Mouse (Mus musculus) liver, adult 2 months (tissue): Measurements from ENCODE around the gene Slc43a2. TPM values are rescaled to one million over a fixed set of nuclear protein-coding genes. Genes with fewer than 3 reads are reported as not detected.

Experiments used
- DNase-seq: peaks from one replicate; pipeline ENCODE4 v3.0.0-alpha.2; 2011; ENCODE audit warnings: low read depth, low spot score; ENCODE audit errors: extremely low read depth
- H3K27ac ChIP-seq: fragments of 200-500 bp; replicated peaks from 2 replicates; pipeline ENCODE4 v1.5.1; 2012; ENCODE audit warnings: low read depth, mild to moderate bottlenecking, control low read depth, inconsistent platforms, low read length; ENCODE audit not compliant: insufficient read depth
- H3K27me3 ChIP-seq: fragments of 200-500 bp; 2 replicates; pipeline ENCODE4 v1.6.1; 2012; ENCODE audit warnings: mild to moderate bottlenecking, moderate library complexity, low read length, inconsistent platforms; ENCODE audit not compliant: control insufficient read depth, insufficient read depth
- H3K36me3 ChIP-seq: fragments of 200-500 bp; 2 replicates; pipeline ENCODE4 v1.6.1; 2012; ENCODE audit warnings: low read length, inconsistent platforms; ENCODE audit not compliant: control insufficient read depth, insufficient read depth
- H3K4me1 ChIP-seq: fragments of 200-500 bp; 2 replicates; pipeline ENCODE4 v1.6.1; 2011; ENCODE audit warnings: low read length; ENCODE audit not compliant: control insufficient read depth, insufficient read depth
- H3K4me3 ChIP-seq: fragments of 200-500 bp; 2 replicates; pipeline ENCODE4 v1.5.1; 2011; ENCODE audit warnings: low read depth, mild to moderate bottlenecking, control low read depth, low read length, moderate library complexity; ENCODE audit not compliant: insufficient read depth
- H3K79me2 ChIP-seq: fragments of 200-500 bp; 2 replicates; pipeline ENCODE4 v1.6.1; 2012; ENCODE audit warnings: inconsistent platforms, mild to moderate bottlenecking, low read length, moderate library complexity; ENCODE audit not compliant: control insufficient read depth, insufficient read depth
- H3K9ac ChIP-seq: fragments of 200-500 bp; 2 replicates; pipeline ENCODE4 v1.6.1; 2012; ENCODE audit warnings: low read depth, mild to moderate bottlenecking, control low read depth, inconsistent platforms, low read length
- CTCF ChIP-seq: fragments of 200-500 bp; IDR thresholded peaks from 2 replicates; pipeline ENCODE4 v1.5.1; 2011; ENCODE audit warnings: low read depth, low read length, control low read depth
- POLR2A ChIP-seq: fragments of 200-500 bp; IDR thresholded peaks from 2 replicates; pipeline ENCODE4 v1.6.1; 2011; ENCODE audit warnings: low read length, control low read depth; ENCODE audit not compliant: insufficient read depth; ENCODE audit errors: extremely low read depth
- WGBS: fragments of 180-500 bp; shearing (Covaris S2); methylation state at CpG from one replicate; pipeline ENCODE4 v1.1.7; 2018; 5-methylcytosine and 5-hydroxymethylcytosine counted together
- polyA plus RNA-seq: library from polyadenylated mRNA; depleted of rRNA; stranded (reverse); fragments of >200 nt; gene quantifications from 2 replicates; pipeline ENCODE4 v1.2.3, GENCODE M21; 2012; rRNA removed
- total RNA-seq: library from RNA; depleted of rRNA; stranded (reverse); fragments of >200 nt; gene quantifications from 2 replicates; pipeline ENCODE4 v1.2.3, GENCODE M21; 2014; rRNA removed

Gene Slc43a2
- total and polyA plus RNA-seq, 2 experiments: 4.1 to 8.0 TPM

GRCm38 (mm10) chr11:75620136-75620780 lies 88.8 kb downstream of the Slc43a2 start:
- no peaks in the 10 kb centered on the region for H3K27me3 ChIP-seq
- H3K79me2 ChIP-seq: no peaks in the 10 kb centered on the region
- DNase-seq: no peak
- H3K36me3 ChIP-seq: peaks cover 29% of the 10 kb centered on the region
- TF ChIP-seq POLR2A (no peak), CTCF (no peak)
- no peak overlapping the region for H3K4me3 ChIP-seq
- H3K27ac ChIP-seq: no peak overlapping the region
- H3K4me1 ChIP-seq: peaks cover 8% of the 10 kb centered on the region
- WGBS: 47% methylated on average over 12 of the region's 12 CpGs
- no peak overlapping the region for H3K9ac ChIP-seq

DNA sequence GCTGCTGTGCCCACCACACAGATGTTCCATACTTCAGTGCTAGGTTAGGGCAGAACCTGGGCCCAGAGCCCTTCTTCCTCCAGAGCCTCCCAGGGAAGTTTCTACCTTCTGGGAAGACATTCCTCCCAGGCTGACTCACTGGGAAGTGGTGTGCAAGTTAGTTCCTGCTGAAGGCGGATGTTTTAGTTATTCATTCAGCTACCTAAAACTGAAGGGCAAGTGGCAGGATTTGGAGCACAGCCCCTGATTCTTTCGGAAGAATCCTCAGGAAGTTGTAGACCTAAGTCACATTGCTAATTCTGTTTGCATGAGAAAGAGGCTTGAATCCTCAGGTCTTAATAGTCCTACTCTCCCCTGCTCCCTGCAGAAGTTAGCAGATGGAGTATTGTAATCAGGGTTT lies 89.9 kb downstream of the Slc43a2 start:
- peaks cover 8% of the 10 kb centered on the region for H3K4me1 ChIP-seq
- H3K79me2 ChIP-seq: no peaks in the 10 kb centered on the region
- H3K4me3 ChIP-seq: no peak overlapping the region
- 80% methylated on average over 2 of the region's 2 CpGs for WGBS
- H3K9ac ChIP-seq: no peak overlapping the region
- no peak for DNase-seq
- H3K36me3 ChIP-seq: peaks cover 36% of the 10 kb centered on the region
- TF ChIP-seq POLR2A: no peak
- no peak for TF ChIP-seq CTCF
- H3K27me3 ChIP-seq: no peaks in the 10 kb centered on the region
- H3K27ac ChIP-seq: 0 out of 2 replicates have a peak overlapping the region, but pooled peaks have one; percentile 0

GRCm38 (mm10) chr11:75622588-75623329 lies 91.3 kb downstream of the Slc43a2 start:
- no peak overlapping the region for H3K27ac ChIP-seq
- no peak for DNase-seq
- TF ChIP-seq POLR2A (no peak), CTCF (no peak)
- H3K36me3 ChIP-seq: peaks cover 33% of the 10 kb centered on the region
- 97% methylated on average over 2 of the region's 2 CpGs for WGBS
- no peak overlapping the region for H3K4me3 ChIP-seq
- no peaks in the 10 kb centered on the region for H3K79me2 ChIP-seq
- H3K27me3 ChIP-seq: no peaks in the 10 kb centered on the region
- H3K9ac ChIP-seq: no peak overlapping the region
- peaks cover 8% of the 10 kb centered on the region for H3K4me1 ChIP-seq

DNA sequence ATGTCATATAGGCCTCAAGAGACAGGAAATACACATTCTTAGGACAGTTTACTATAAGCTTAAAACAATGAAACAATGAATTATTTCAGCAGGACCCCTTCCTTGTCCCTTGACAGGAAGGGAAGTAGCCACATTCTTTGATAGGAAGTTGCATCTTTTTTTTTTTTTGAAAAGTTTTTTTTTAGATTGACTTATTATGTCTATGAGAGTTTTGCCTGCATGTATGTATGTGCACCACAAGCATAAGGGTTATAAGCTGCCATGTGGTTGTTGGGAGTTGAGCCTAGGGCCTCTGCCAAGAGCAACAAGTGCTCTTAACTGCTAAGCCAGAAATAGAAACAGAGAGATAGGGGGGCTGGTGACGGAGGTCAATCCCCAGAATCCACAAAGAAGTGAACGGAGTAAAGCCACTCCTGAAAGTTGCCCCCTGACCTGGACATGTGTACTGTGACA lies 92.6 kb downstream of the Slc43a2 start:
- H3K9ac ChIP-seq: no peak overlapping the region
- H3K36me3 ChIP-seq: peaks cover 27% of the 10 kb centered on the region
- H3K4me3 ChIP-seq: no peak overlapping the region
- DNase-seq: no peak
- TF ChIP-seq POLR2A (no peak), CTCF (no peak)
- peaks cover 8% of the 10 kb centered on the region for H3K4me1 ChIP-seq
- H3K27me3 ChIP-seq: no peaks in the 10 kb centered on the region
- H3K27ac ChIP-seq: peak overlapping the region; percentile 17
- no peaks in the 10 kb centered on the region for H3K79me2 ChIP-seq
- 78% methylated on average over 2 of the region's 2 CpGs for WGBS

- peaks cover 3% of the 10 kb centered on the region for H3K4me1 ChIP-seq
- WGBS: 81% methylated on average over 4 of the region's 4 CpGs
- TF ChIP-seq CTCF (no peak), POLR2A (no peak)
- H3K79me2 ChIP-seq: no peaks in the 10 kb centered on the region
- H3K27me3 ChIP-seq: no peaks in the 10 kb centered on the region
- no peak overlapping the region for H3K9ac ChIP-seq
- H3K27ac ChIP-seq: no peak overlapping the region
- peaks cover 16% of the 10 kb centered on the region; the same call in 1 of the 2 replicates for H3K36me3 ChIP-seq
- no peak overlapping the region for H3K4me3 ChIP-seq
- DNase-seq: no peak
Observed at GRCm38 (mm10) chr11:75625820-75626219, 94.3 kb downstream of the Slc43a2 start.

Other genes with a start within 250 kb of the Slc43a2 start
- 19.9 and 21.4 TPM in 2 replicates for gene Rpa1, start 183.4 kb upstream of the Slc43a2 start, total RNA-seq
- gene Rpa1, start 183.4 kb upstream of the Slc43a2 start, polyA plus RNA-seq: 10.3 and 10.5 TPM in 2 replicates
- gene Smyd4, start 183.3 kb upstream of the Slc43a2 start, total RNA-seq: 1.8 and 2.5 TPM in 2 replicates
- 0.93 and 1.1 TPM in 2 replicates for gene Smyd4, start 183.3 kb upstream of the Slc43a2 start, polyA plus RNA-seq
- 810 and 1,243 TPM in 2 replicates for gene Serpinf1, start 109.0 kb upstream of the Slc43a2 start, total RNA-seq
- 891 and 972 TPM in 2 replicates for gene Serpinf1, start 109.0 kb upstream of the Slc43a2 start, polyA plus RNA-seq
- 687 and 824 TPM in 2 replicates for gene Serpinf2, start 92.1 kb upstream of the Slc43a2 start, total RNA-seq
- gene Serpinf2, start 92.1 kb upstream of the Slc43a2 start, polyA plus RNA-seq: 1,567 and 1,654 TPM in 2 replicates
- 14.4 and 30.4 TPM in 2 replicates for gene Wdr81, start 77.0 kb upstream of the Slc43a2 start, total RNA-seq
- 20.3 and 21.5 TPM in 2 replicates for gene Wdr81, start 77.0 kb upstream of the Slc43a2 start, polyA plus RNA-seq
- 121 and 238 TPM in 2 replicates for gene Tlcd2, start 70.0 kb upstream of the Slc43a2 start, total RNA-seq
- gene Tlcd2, start 70.0 kb upstream of the Slc43a2 start, polyA plus RNA-seq: 237 and 265 TPM in 2 replicates
- 72.8 and 102 TPM in 2 replicates for gene Prpf8, start 44.9 kb upstream of the Slc43a2 start, total RNA-seq
- 59.4 and 63.3 TPM in 2 replicates for gene Prpf8, start 44.9 kb upstream of the Slc43a2 start, polyA plus RNA-seq
- 23.0 and 27.9 TPM in 2 replicates for gene Rilp, start 21.6 kb upstream of the Slc43a2 start, total RNA-seq
- 29.8 and 32.6 TPM in 2 replicates for gene Rilp, start 21.6 kb upstream of the Slc43a2 start, polyA plus RNA-seq
- gene Scarf1, start 18.2 kb upstream of the Slc43a2 start, total RNA-seq: 5.8 and 7.5 TPM in 2 replicates
- gene Scarf1, start 18.2 kb upstream of the Slc43a2 start, polyA plus RNA-seq: 10.3 and 16.9 TPM in 2 replicates
- gene Pitpna, start 56.4 kb downstream of the Slc43a2 start, total RNA-seq: 19.7 and 21.0 TPM in 2 replicates
- 24.6 and 28.9 TPM in 2 replicates for gene Pitpna, start 56.4 kb downstream of the Slc43a2 start, polyA plus RNA-seq
- 12.3 and 13.4 TPM in 2 replicates for gene Inpp5k, start 99.3 kb downstream of the Slc43a2 start, total RNA-seq
- 12.2 and 17.2 TPM in 2 replicates for gene Inpp5k, start 99.3 kb downstream of the Slc43a2 start, polyA plus RNA-seq
- 15.6 and 17.9 TPM in 2 replicates for gene Myo1c, start 118.8 kb downstream of the Slc43a2 start, total RNA-seq
- 17.0 and 21.5 TPM in 2 replicates for gene Myo1c, start 118.8 kb downstream of the Slc43a2 start, polyA plus RNA-seq
- 50.5 and 51.1 TPM in 2 replicates for gene Crk, start 147.6 kb downstream of the Slc43a2 start, total RNA-seq
- 47.7 and 57.5 TPM in 2 replicates for gene Crk, start 147.6 kb downstream of the Slc43a2 start, polyA plus RNA-seq
- 74.6 and 87.7 TPM in 2 replicates for gene Ywhae, start 201.2 kb downstream of the Slc43a2 start, total RNA-seq
- 90.7 and 96.7 TPM in 2 replicates for gene Ywhae, start 201.2 kb downstream of the Slc43a2 start, polyA plus RNA-seq